Mouse (Mus musculus) naive thymus-derived CD4-positive, alpha-beta T cell, adult 2 months (primary cell): ENCODE results near the gene Ren1.

Source experiments
- DNase-seq: peaks from one replicate; pipeline ENCODE4 v3.0.0-alpha.2; 2011; ENCODE audit warnings: low read depth

The Ren1 gene

GRCm38 (mm10) chr1:133377547-133377946, 27.2 kb downstream of the Ren1 start:
- no peak for DNase-seq

DNA sequence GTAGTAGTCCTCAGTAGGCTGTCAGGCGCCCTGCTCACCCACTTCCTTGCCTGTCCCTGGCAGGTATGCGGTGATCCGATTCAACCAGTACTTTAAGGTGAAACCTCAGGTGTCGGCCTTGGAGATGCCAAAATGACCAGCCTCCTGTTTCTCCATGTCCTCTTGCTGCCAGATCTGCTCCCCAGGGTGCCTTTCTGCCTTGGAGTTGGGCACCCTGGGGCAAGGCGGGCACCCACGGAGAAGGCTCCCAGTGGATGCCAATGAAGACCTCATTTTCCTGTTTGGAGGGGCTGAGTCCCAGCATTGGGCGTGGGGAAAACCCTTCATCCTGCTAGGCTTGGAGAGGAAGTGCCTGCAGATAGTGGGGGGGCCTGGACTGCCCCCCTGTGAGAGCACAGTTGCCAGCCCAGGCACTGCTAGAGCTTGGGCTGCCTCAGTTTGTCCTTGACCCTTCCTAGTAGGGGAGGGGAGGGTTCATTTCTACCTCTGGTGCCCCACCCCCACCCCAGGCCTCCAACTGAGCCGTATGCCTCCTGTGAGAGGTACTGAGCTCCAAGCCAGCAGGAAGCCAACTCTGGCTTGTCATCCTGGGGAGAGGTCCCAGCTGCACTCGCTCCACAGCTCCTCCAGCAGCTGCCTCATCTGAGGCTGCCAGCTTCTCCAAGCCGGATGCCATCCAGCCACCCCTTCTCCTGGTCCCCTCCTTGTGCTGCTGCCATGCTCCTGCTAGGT, 29.1 kb downstream of the Ren1 start:
- no peak for DNase-seq

GRCm38 (mm10) chr1:133379986-133380320, 29.6 kb downstream of the Ren1 start:
- no peak for DNase-seq

DNA sequence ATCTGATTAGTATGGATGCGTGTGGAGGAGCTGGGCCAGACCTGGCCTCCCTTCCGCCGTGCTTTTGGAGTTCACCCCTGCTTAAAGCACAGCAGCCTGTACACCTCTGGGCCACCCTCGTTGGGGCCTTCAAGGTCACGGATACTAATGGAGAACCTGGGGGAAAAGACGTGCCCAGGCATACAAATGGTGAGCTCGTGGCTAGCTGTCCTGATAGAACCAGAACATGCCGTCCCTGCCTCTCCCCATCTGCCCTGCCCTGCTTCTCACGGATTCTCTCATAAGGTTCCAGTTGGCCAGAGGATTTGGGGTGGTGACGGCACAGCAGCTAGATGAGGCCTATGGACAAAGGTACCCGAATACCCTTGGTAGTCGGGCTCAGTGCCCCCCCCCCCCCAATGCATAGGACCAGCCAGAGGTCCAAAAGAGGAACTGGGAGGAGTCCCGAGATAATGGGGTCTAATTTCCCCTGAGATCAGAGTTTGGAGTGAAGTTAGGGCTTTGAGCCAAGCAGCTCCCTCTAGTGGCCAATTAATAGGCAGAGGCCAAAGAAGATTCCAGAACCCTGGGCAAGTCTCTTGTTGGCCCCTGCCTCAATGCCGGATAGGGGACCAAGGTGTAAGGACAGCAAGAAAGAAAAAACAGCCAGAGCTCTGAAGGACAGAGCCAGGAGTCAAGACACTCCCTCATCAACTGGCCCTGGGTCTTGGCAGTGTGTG, 30.2 kb downstream of the Ren1 start:
- peak; percentile 66 for DNase-seq

DNA sequence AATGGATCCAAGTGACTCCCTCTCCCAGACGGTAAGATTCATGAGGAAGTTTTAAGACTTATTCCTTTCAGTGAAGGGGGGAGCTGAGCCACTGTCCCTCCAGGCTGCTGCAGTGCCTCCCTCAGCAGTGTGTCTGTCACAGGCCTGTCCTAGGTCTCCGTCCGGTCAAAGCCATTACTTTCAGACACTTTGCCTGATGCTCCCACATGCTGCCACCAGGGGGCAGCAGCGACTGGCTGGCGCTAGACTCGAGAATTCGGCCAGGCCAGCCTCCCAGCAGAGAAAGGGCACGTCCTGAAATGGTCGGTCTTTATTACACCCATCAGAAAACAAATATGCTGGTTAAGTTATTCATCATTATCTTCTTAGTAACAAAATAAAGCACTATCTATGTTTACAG, 31.7 kb downstream of the Ren1 start:
- peak; percentile 83 for DNase-seq

DNA sequence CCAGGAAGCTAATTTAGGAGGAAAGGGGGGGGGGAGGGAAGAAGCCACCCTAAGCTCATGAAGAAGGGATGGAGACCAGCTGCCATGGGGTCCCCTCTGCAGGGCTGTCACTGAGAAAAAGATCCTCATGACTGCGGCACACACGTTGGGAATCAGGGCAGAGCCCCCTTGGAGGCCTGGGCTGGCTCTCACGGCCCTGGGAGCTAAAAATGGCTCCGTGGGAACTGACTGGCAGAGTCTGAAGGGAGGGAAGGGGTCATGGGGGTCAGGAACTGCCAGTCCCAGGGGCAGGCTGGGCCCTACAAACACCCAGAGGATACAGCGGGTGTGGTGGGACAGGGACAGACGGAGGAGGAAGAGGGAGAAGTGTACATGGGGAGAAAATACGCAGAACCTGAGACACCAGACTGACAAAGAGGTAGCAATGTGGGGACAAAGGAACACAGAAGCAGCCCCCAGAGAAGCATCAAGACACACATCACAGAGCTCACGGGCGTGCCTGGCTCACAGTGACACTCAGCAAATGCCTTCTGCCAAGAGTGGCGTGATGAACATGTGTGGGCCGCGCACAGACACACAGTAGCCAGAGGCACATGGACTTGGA, 32.3 kb downstream of the Ren1 start:
- DNase-seq = no peak

GRCm38 (mm10) chr1:133383157-133383783, 33.0 kb downstream of the Ren1 start:
- no peak for DNase-seq

DNA sequence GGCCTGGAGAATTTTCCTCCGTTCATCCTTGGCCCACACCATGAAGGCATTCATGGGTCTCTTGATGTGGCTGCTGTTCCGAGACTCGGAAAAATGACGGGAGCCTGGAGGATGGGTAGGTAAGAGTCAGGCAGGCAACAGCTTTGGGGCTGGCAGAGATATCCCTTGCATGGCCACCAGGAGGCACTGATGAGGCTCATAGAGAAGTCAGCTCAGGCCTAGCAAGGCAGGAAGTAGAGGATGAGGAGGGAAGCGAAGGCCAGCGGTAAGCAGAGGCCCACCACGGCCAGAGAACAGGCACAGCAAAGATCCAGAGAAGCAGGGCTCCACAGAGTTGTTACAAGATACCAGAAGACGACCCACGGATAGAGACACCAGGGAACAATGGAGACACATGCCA, 35.2 kb downstream of the Ren1 start:
- DNase-seq = peak; percentile 87

DNA sequence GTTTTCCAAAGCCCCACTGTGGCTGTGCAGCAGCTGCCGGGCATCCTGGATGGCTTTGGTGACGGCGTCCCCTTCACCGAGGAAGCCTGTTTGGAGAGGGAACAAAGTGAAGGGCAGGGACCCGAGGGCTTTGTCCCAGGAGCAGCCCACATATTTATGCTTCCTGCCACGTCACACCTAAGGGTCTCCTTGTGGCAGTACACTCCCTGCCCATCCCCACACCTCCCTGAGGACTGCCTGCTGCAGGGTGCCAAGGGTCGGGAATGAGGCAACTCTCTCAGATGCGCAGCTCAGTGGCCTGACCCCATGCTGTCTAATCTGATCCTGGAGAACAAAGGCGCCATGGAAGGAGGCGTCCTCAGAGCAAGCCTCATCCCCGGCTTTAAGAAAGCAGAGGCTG, 35.9 kb downstream of the Ren1 start:
- DNase-seq = no peak

GRCm38 (mm10) chr1:133387539-133388268, 37.4 kb downstream of the Ren1 start:
- no peak for DNase-seq

DNA sequence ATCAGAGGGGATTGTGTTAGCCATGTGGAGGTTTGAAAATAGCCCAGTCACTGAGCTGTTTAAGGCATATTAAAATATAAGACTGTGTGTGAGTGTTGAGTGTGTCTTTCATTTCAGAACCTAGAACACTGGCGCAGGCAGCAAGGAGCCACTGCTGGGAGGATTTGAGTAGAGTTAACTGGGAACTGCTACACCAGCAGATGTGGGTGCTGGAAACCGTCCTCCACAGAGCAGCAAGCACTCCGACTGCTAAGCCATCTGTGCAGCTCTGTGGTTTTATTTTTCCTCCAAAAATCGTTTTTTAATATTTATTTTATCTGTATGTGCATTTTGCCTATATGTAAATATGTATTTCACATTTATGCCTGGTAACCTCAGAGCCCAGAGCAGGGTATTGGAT, 44.4 kb downstream of the Ren1 start:
- no peak for DNase-seq

DNA sequence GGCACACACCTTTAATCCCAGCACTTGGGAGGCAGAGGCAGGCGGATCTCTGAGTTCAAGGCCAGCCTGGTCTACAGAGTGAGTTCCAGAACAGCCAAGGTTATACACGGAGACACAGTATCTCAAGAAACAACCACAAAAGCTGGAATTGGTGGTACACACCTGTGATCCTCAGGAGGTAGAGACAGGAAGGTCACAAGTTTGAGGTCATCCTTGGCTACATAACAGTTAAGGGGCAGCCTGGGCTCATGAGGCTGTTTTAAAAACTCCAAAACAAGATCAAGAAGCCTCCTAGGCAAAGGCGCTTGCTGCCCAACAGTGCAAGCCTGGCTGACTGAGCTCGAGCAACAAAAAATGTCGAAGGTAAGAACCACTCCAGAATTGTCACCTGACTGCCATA, 46.4 kb downstream of the Ren1 start:
- DNase-seq = no peak

GRCm38 (mm10) chr1:133397094-133397482, 46.8 kb downstream of the Ren1 start:
- DNase-seq = no peak

GRCm38 (mm10) chr1:133397483-133398237, 47.4 kb downstream of the Ren1 start:
- DNase-seq = no peak

- DNase-seq = no peak
Observed at GRCm38 (mm10) chr1:133400014-133400725, 49.9 kb downstream of the Ren1 start.

DNA sequence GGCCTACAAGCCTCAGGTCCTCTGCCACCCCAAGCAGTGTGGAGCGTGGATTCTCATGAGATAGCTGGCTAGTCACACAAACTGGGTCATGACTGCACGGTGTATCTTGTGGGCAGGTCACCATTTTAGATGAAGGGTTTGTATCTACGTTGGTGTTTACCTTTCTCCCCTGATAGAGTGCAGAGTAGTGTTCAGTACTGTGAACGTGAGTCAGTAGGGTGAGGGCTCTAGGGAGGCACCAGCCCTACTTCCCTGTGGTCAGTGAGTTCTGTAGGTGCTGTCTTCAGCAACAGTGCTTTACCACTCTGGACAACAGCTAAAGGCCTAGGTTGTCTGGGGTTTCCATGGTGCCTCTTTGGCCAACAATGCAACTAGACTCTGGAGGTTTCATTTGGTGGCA, 53.7 kb downstream of the Ren1 start:
- DNase-seq = no peak

DNA sequence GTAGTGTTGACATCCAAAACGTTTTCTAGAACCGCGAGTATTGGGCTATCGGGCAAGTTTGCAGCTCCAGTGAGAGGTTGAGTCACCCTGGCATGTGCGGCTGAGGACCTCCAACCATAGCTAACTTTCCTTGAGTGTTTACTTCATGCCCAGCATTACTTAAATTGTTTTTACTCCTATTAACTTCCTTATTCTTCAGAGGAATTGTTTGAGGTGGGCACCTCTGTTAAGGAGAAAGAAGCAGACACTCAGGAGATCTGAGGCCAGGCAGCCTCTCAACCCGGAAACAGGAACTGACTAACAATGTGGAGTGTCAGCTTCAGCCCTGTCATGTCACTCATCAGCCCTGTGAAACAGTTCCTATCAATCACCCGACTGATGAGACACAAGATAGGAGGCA, 56.3 kb downstream of the Ren1 start:
- DNase-seq = no peak

- DNase-seq = no peak
Observed at GRCm38 (mm10) chr1:133407436-133407835, 57.1 kb downstream of the Ren1 start.

DNA sequence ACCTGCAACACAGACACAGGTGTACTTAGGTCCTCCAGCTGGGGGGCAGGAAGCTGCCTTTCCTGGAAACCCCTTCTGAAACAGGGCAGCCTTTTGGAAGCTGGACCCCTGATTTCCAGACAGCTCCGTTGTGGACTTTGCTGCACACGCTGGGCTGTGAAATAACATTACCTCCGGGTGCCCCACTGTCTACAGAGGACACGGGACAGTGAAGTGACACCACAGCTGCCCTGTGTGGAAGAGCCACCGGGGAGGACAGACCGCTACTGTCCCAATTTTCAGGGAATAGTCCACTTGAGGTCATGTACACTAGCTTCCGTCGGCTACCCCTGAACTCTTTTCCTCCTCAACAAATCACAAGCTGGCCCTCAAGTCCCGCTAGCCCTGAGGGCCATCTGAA, 58.0 kb downstream of the Ren1 start:
- no peak for DNase-seq

DNA sequence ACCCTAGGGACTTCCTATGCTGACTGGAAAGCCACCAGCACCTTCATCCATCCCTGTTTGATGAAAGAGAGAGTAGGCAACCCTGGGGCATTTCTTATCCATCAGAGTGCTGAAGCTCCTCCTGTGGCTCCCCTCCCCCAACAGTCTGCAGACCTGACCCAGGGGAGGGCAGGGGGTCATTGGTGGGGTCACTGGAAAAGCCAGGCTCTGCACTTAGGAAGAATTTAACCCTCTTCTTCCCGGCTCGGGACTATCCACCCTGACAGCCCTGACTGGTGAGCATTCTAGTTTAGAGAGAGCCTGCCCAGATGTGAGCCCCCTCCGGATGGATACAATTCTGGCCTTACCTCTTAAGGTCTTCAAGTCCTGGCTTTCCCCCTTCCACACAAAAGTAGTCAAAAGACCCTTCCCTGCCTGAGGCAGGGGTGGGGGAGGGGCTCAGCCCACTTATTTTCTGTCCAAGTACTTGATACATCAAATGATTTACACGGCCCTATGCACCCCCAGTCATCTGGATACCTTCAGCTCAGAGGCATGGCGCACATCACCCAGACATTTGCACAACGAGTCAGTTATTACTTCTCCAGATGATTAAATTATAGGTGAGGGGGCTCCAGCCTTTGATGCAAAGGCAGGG, 58.7 kb downstream of the Ren1 start:
- DNase-seq = no peak
